Mouse (Mus musculus) hindbrain, embryonic 11.5 days (tissue): ENCODE measurements around the gene Katnal1. TPM values are rescaled to one million over a fixed set of nuclear protein-coding genes. Genes with fewer than 3 reads are reported as not detected.

Source experiments
- polyA plus RNA-seq: library from polyadenylated mRNA; unstranded; fragments of >200 nt; fragmentation: Nextera tagmentation; extraction: Ambion mirVana; gene quantifications from 2 replicates; pipeline ENCODE4 v1.2.1, GENCODE M21; 2014

The Katnal1 gene
- polyA plus RNA-seq, 1 experiment from 2014 or later: 32.1 TPM

Other genes with a start within 250 kb of the Katnal1 start
- not detected in 2 replicates for gene Gm42791, start 65.8 kb upstream of the Katnal1 start, polyA plus RNA-seq